Mouse (Mus musculus): Measurements from ENCODE around the gene Vipas39.

DNA sequence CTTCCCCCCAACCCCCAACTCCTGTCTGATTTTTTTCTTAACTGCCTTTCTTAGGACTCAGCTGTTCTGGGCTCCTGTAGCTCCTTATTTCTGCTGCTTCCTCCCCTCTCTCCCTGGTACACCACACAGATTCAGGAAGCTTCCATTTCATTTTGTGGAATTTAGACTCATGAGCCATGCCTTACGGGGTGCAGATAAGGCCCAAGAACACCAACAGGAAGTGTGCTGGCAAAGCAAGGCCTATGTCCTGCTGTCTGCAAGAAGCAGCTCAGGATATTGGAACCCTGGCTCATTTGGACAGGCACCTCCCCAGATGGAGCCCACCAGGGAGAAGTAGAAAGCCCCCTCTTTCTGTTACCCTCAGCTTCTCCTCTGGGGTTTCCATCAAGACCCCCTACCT, 15.7 kb upstream of the Vipas39 start:
- TF ChIP-seq CTCF (IDR thresholded peaks at IDR 0.05; ENCODE audit: control insufficient read depth, insufficient read depth, low read length) (no peak), POLR2A (IDR thresholded peaks at IDR 0.05; ENCODE audit: borderline replicate concordance, control insufficient read depth, low read depth, low read length) (no peak)
